Mouse (Mus musculus): Measurements from ENCODE around the gene Perp.

The Perp gene

GRCm38 (mm10) chr10:18863332-18863731 is 18.5 kb downstream of the Perp start:
- DNase-seq (ENCODE audit: low spot score in 2 of 2), result no peak

- DNase-seq (ENCODE audit: low spot score in 2 of 2), result no peak
Observed at GRCm38 (mm10) chr10:18864753-18865152, 19.9 kb downstream of the Perp start.

DNA sequence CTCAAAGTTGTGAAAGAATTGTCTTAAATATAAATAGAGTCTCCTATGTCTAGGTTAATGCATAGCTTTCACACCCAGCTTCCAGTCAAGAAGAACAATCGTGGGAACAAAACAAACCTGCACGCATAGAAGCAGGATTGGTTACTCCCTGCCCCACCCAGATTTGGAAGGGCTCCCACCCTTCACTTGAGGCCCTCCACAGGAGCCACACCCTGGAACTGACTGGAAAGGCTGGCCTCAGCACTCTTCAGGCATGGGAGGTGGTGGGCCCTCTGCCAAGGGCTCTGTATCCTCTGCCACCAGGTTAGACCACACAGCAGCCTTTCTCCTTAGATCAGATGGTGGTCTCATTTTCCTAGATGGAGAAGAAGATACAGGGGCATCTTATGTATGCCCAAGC is 26.2 kb downstream of the Perp start:
- DNase-seq (ENCODE audit: low spot score in 2 of 2), result no peak

DNA sequence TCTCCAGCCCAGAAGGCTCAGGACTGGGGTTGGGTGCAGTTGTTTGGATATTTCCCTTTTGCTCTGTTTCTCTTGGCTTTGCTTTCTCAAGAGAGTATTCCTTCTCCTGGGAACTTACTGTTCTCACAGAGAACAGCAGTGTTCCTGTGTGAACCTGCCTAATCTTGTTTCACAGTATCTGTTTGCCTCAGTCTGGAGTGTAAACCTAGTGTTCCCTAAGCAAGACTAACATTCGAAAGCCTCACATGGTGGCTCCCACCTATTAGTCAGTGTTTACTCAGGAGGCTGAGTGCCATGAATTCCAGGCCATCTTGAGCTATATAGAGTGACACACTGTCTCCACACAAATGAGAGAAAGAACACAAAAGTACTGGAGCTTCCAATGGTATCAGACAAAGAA is 31.4 kb downstream of the Perp start:
- no peak for DNase-seq (ENCODE audit: low spot score in 2 of 2)

GRCm38 (mm10) chr10:18878111-18878510 is 33.3 kb downstream of the Perp start:
- DNase-seq (ENCODE audit: low spot score in 2 of 2), result no peak

- no peak for DNase-seq (ENCODE audit: low spot score in 2 of 2)
Observed at GRCm38 (mm10) chr10:18879160-18879559, 34.3 kb downstream of the Perp start.

- DNase-seq (ENCODE audit: low spot score in 2 of 2), result no peak
Observed at GRCm38 (mm10) chr10:18879690-18880089, 34.9 kb downstream of the Perp start.

DNA sequence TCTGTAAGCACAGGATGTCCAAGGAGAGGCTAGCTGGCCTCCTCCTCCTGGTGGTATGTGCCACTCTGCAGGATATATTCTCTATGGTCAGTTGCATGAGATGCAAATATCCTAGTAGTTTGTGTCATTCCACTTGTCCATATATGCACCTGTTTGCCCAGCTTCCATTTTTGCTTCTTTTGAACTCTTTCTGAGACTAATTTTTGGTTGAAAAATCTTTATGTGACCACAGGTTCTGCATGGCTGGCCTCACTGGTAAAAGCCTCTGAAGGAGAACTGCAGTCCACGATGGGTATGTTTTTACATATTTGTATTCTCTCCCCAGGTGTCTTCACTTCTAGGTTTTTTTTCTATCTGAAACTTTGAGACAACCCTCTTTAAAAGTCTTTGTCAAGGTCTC is 37.4 kb downstream of the Perp start:
- DNase-seq (ENCODE audit: low spot score in 2 of 2), result no peak

- peak in 1 of 2 experiments; percentile 8 for DNase-seq (ENCODE audit: low spot score in 2 of 2)
Observed at GRCm38 (mm10) chr10:18886918-18887625, 42.3 kb downstream of the Perp start.

- no peak for DNase-seq (ENCODE audit: low spot score in 2 of 2)
Observed at GRCm38 (mm10) chr10:18888751-18889150, 43.9 kb downstream of the Perp start.

GRCm38 (mm10) chr10:18889255-18889654 is 44.4 kb downstream of the Perp start:
- DNase-seq (ENCODE audit: low spot score in 2 of 2), result no peak

DNA sequence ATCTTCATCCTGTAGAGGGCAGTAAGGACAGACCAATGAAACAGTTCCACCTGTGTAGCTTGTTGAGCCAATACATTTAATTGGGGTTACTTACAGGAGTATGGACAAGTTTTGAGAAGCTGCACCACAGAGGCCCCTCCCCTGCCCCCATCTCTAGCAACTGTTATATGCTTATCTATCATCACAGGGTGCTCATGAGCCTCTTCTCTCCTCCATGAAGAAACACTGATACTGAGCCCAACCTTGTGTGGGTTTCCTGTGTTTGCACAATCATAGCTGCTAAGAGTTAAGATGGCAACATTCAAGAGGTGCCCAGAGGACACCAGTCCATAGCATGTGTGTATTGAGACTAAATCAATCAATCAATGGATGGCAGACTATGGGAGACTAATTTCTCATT is 46.3 kb downstream of the Perp start:
- no peak for DNase-seq (ENCODE audit: low spot score in 2 of 2)

DNA sequence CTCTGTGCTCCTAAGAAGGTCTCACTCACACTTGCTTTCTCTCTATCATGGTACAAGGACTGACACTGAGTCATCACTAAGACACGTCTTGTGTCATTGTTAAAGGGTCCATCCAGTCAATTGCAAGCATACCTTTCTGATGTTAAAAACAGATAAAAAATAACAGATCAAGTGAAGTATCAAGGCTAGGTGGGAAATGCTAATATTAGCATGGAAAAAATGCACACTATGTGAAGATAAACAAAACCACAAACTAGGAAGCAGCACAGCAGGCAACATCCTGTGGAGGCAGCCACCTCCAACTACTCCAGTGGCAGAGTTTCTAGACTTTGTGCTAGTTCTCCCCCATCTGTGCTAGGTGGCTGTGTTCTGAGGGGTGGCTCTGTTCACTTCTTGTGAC is 47.3 kb downstream of the Perp start:
- no peak for DNase-seq (ENCODE audit: low spot score in 2 of 2)

GRCm38 (mm10) chr10:18894259-18895166 is 49.7 kb downstream of the Perp start:
- DNase-seq (ENCODE audit: low spot score in 2 of 2), result no peak

GRCm38 (mm10) chr10:18904108-18904507 is 59.3 kb downstream of the Perp start:
- DNase-seq (ENCODE audit: low spot score in 2 of 2), result peak in 1 of 2 experiments; percentile 38

All from cerebellum, postnatal 4 days (tissue).